Mouse (Mus musculus) myocyte (in vitro differentiated cells): ENCODE data around the gene Mcpt8. TPM values are rescaled to one million over a fixed set of nuclear protein-coding genes. Genes with fewer than 3 reads are reported as not detected.

Experiments used
- H3K27me3 ChIP-seq: one replicate; pipeline ENCODE4 v1.6.1; 2011; ENCODE audit not compliant: control insufficient read depth, insufficient read depth, insufficient read length
- H3K36me3 ChIP-seq: one replicate; pipeline ENCODE4 v1.6.1; 2011; ENCODE audit not compliant: control insufficient read depth, insufficient read depth
- H3K4me2 ChIP-seq: one replicate; pipeline ENCODE4 v1.6.1; 2011; ENCODE audit warnings: low read depth, control low read depth
- H3K4me3 ChIP-seq: one replicate; pipeline ENCODE4 v1.5.1; 2011; ENCODE audit warnings: mild to moderate bottlenecking, control low read depth, moderate library complexity
- H3K79me2 ChIP-seq: one replicate; pipeline ENCODE4 v1.6.1; 2011; ENCODE audit not compliant: control insufficient read depth, insufficient read depth
- H3ac ChIP-seq: one replicate; pipeline ENCODE4 v1.6.1; 2011; ENCODE audit not compliant: control insufficient read depth, insufficient read length
- CEBPB ChIP-seq: IDR thresholded peaks from 2 replicates; pipeline ENCODE4 v1.6.1; 2011; ENCODE audit warnings: mild to moderate bottlenecking, moderate library complexity; ENCODE audit not compliant: poor library complexity, insufficient read depth, severe bottlenecking
- E2F4 ChIP-seq: IDR thresholded peaks from one replicate; pipeline ENCODE4 v1.6.1; 2011; ENCODE audit warnings: mild to moderate bottlenecking, control low read depth, moderate library complexity; ENCODE audit not compliant: insufficient read depth
- MAX ChIP-seq: IDR thresholded peaks from one replicate; pipeline ENCODE4 v1.6.1; 2011; ENCODE audit warnings: low read depth, mild to moderate bottlenecking, control low read depth
- MYOD1 ChIP-seq, 3 experiments: IDR thresholded peaks; one replicate each; pipeline ENCODE4 v1.6.1; 2011; ENCODE audit warnings: control low read depth in 2 of 3, low read depth in 2 of 3, mild to moderate bottlenecking in 2 of 3, moderate library complexity in 1 of 3; ENCODE audit not compliant: insufficient read length in 2 of 3, control insufficient read depth in 1 of 3
- MYOG ChIP-seq, 3 experiments: IDR thresholded peaks; one replicate each; pipeline ENCODE4 v1.6.1; 2011; ENCODE audit warnings: control low read depth in 2 of 3, low read depth in 2 of 3, mild to moderate bottlenecking in 2 of 3; ENCODE audit not compliant: insufficient read length in 2 of 3, control insufficient read depth in 1 of 3, insufficient read depth in 1 of 3
- POLR2A ChIP-seq: IDR thresholded peaks from one replicate; pipeline ENCODE4 v1.6.1; 2011; ENCODE audit warnings: low read depth, mild to moderate bottlenecking, control low read depth, moderate library complexity; ENCODE audit not compliant: insufficient read length
- POLR2AphosphoS2 ChIP-seq: IDR thresholded peaks from one replicate; pipeline ENCODE4 v1.6.1; 2011; ENCODE audit warnings: low read depth, control low read depth; ENCODE audit not compliant: insufficient read length
- REST ChIP-seq: IDR thresholded peaks from one replicate; pipeline ENCODE4 v1.6.1; 2011; ENCODE audit warnings: mild to moderate bottlenecking, control low read depth, moderate library complexity; ENCODE audit not compliant: insufficient read depth, insufficient read length
- SRF ChIP-seq: IDR thresholded peaks from one replicate; pipeline ENCODE4 v1.6.1; 2011; ENCODE audit warnings: low read depth; ENCODE audit not compliant: control insufficient read depth, insufficient read length
- TCF12 ChIP-seq: IDR thresholded peaks from one replicate; pipeline ENCODE4 v1.6.1; 2011; ENCODE audit warnings: mild to moderate bottlenecking, control low read depth; ENCODE audit not compliant: poor library complexity, insufficient read depth, severe bottlenecking
- TCF3 ChIP-seq: IDR thresholded peaks from one replicate; pipeline ENCODE4 v1.6.1; 2011; ENCODE audit warnings: low read depth, control low read depth; ENCODE audit not compliant: insufficient read length
- USF1 ChIP-seq: IDR thresholded peaks from one replicate; pipeline ENCODE4 v1.6.1; 2011; ENCODE audit warnings: low read depth, mild to moderate bottlenecking, control low read depth, moderate library complexity
- polyA plus RNA-seq: library from polyadenylated mRNA; unstranded; fragments of >200 nt; fragmentation: generic; extraction: Trizol; gene quantifications from one replicate; pipeline ENCODE4 v1.2.1, GENCODE M21; 2012; ENCODE audit warnings: missing spikeins

Mcpt8 gene
- polyA plus RNA-seq, 1 experiment = 10.7 TPM

GRCm38 (mm10) chr14:56105447-56106180 lies 20.5 kb upstream of the Mcpt8 start:
- H3K4me3 ChIP-seq = no peak overlapping the region
- peak overlapping the region; percentile 42 for H3K4me2 ChIP-seq
- H3K36me3 ChIP-seq = no peaks in the 10 kb centered on the region
- H3K79me2 ChIP-seq = no peaks in the 10 kb centered on the region
- H3K27me3 ChIP-seq = no peaks in the 10 kb centered on the region
- no peak overlapping the region for H3ac ChIP-seq
- TF ChIP-seq POLR2AphosphoS2 = no peak
- peak in 1 of 3 experiments; percentile 12 for TF ChIP-seq MYOD1 (IDR thresholded peaks at IDR 0.05; ENCODE audit: control insufficient read depth in 1 of 3, insufficient read length in 2 of 3, low read depth in 2 of 3)

GRCm38 (mm10) chr14:56105016-56105415 lies 19.9 kb upstream of the Mcpt8 start:
- Histone ChIP-seq H3K4me3 (no peak overlapping the region), H3K27me3 (no peaks in the 10 kb centered on the region), H3ac (no peak overlapping the region), H3K36me3 (no peaks in the 10 kb centered on the region), H3K4me2 (no peak overlapping the region), H3K79me2 (no peaks in the 10 kb centered on the region)
- TF ChIP-seq TCF3 (no peak), USF1 (no peak), POLR2AphosphoS2 (no peak), SRF (no peak), MYOD1 (IDR thresholded peaks at IDR 0.05; ENCODE audit: control insufficient read depth in 1 of 3, insufficient read length in 2 of 3, low read depth in 2 of 3) (no peak), E2F4 (no peak), POLR2A (no peak), TCF12 (no peak), REST (no peak)

DNA sequence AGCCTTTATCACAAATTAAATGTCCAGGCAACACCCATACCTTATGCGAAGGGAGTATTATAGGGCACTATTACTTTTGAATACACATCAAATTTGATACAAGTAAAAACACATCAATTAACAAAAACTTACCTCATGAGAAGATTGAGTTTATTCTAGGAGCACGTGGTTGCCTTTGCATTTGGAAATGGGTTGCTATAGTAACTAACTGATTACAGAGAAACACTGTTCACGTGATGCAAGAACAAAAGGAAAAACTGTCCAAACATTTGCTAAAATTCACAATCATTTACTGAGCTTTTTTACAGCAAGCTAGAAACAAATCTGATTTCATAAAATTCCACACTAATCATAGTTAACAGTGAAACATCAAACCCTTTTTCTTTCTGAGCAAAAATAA lies 18.4 kb upstream of the Mcpt8 start:
- H3K4me3 ChIP-seq = no peak overlapping the region

GRCm38 (mm10) chr14:56102386-56102785 lies 17.3 kb upstream of the Mcpt8 start, which contains the start of gene Ctsg:
Ctsg (minus strand) TSS chr14:56102574.
- H3K4me2 ChIP-seq = no peak within 1 kb of the TSS
- H3K4me3 ChIP-seq = no peak within 1 kb of the TSS
- H3ac ChIP-seq = no peak within 1 kb of the TSS
- no peaks in the 10 kb centered on the region for H3K36me3 ChIP-seq
- TF ChIP-seq E2F4 (no peak), MAX (no peak), TCF12 (no peak), MYOD1 (IDR thresholded peaks at IDR 0.05; ENCODE audit: control insufficient read depth in 1 of 3, insufficient read length in 2 of 3, low read depth in 2 of 3) (no peak), CEBPB (no peak), TCF3 (no peak), SRF (no peak), REST (no peak)
- no peaks in the 10 kb centered on the region for H3K79me2 ChIP-seq
- H3K27me3 ChIP-seq = no peaks in the 10 kb centered on the region

More for the DNA sequence above, 18.4 kb upstream of the Mcpt8 start:
- H3K27me3 ChIP-seq = no peaks in the 10 kb centered on the region
- no peak overlapping the region for H3ac ChIP-seq
- TF ChIP-seq MYOG (IDR thresholded peaks at IDR 0.05; ENCODE audit: control insufficient read depth in 1 of 3, insufficient read depth in 1 of 3, insufficient read length in 2 of 3, low read depth in 2 of 3) = no peak
- TF ChIP-seq POLR2A = no peak
- TF ChIP-seq TCF3 = no peak
- no peak for TF ChIP-seq USF1
- no peak for TF ChIP-seq CEBPB
- TF ChIP-seq MAX = no peak
- no peak for TF ChIP-seq REST
- no peak for TF ChIP-seq SRF
- TF ChIP-seq E2F4 = no peak
- TF ChIP-seq MYOD1 (IDR thresholded peaks at IDR 0.05; ENCODE audit: control insufficient read depth in 1 of 3, insufficient read length in 2 of 3, low read depth in 2 of 3) = no peak
- no peak for TF ChIP-seq POLR2AphosphoS2
- no peak for TF ChIP-seq TCF12
- H3K4me2 ChIP-seq = no peak overlapping the region
- H3K36me3 ChIP-seq = no peaks in the 10 kb centered on the region
- no peaks in the 10 kb centered on the region for H3K79me2 ChIP-seq

- Histone ChIP-seq H3K4me3 (no peak overlapping the region), H3K4me2 (no peak overlapping the region), H3K27me3 (no peaks in the 10 kb centered on the region), H3ac (no peak overlapping the region), H3K36me3 (no peaks in the 10 kb centered on the region), H3K79me2 (no peaks in the 10 kb centered on the region)
- no peak for TF ChIP-seq MYOG (IDR thresholded peaks at IDR 0.05; ENCODE audit: control insufficient read depth in 1 of 3, insufficient read depth in 1 of 3, insufficient read length in 2 of 3, low read depth in 2 of 3)
- no peak for TF ChIP-seq TCF12
- no peak for TF ChIP-seq TCF3
- no peak for TF ChIP-seq USF1
- no peak for TF ChIP-seq POLR2A
- no peak for TF ChIP-seq MAX
- no peak for TF ChIP-seq POLR2AphosphoS2
- no peak for TF ChIP-seq REST
- TF ChIP-seq MYOD1 (IDR thresholded peaks at IDR 0.05; ENCODE audit: control insufficient read depth in 1 of 3, insufficient read length in 2 of 3, low read depth in 2 of 3) = no peak
- no peak for TF ChIP-seq E2F4
Observed at GRCm38 (mm10) chr14:56098940-56099339, 13.9 kb upstream of the Mcpt8 start.
